Mouse (Mus musculus) bone marrow, adult 2 months (tissue): ENCODE results near the gene Polr2b.

Experiments
- CTCF ChIP-seq: fragments of 200-500 bp; IDR thresholded peaks from 2 replicates; pipeline ENCODE4 v1.5.1; 2011; ENCODE audit warnings: low read length, control low read depth; ENCODE audit not compliant: control insufficient read depth, insufficient read depth
- POLR2A ChIP-seq: fragments of 200-500 bp; IDR thresholded peaks from 2 replicates; pipeline ENCODE4 v1.6.1; 2011; ENCODE audit warnings: low read depth, mild to moderate bottlenecking, control low read depth, low read length, borderline replicate concordance; ENCODE audit not compliant: control insufficient read depth

- TF ChIP-seq POLR2A (no peak), CTCF (no peak)
Measured at GRCm38 (mm10) chr5:77363650-77364049, 53.7 kb downstream of the Polr2b start.
